Mouse (Mus musculus) monocyte, adult 59 days (primary cell): ENCODE data around the gene Mef2a. TPM values are rescaled to one million over a fixed set of nuclear protein-coding genes. Genes with fewer than 3 reads are reported as not detected.

ENCODE experiments used
- total RNA-seq, 2 experiments: library from RNA; stranded (reverse); gene quantifications; one replicate each; pipeline ENCODE4 v1.2.4; 2023

Gene Mef2a
- 100 to 1,000 TPM; 253 to 263 TPM for total RNA-seq

DNA sequence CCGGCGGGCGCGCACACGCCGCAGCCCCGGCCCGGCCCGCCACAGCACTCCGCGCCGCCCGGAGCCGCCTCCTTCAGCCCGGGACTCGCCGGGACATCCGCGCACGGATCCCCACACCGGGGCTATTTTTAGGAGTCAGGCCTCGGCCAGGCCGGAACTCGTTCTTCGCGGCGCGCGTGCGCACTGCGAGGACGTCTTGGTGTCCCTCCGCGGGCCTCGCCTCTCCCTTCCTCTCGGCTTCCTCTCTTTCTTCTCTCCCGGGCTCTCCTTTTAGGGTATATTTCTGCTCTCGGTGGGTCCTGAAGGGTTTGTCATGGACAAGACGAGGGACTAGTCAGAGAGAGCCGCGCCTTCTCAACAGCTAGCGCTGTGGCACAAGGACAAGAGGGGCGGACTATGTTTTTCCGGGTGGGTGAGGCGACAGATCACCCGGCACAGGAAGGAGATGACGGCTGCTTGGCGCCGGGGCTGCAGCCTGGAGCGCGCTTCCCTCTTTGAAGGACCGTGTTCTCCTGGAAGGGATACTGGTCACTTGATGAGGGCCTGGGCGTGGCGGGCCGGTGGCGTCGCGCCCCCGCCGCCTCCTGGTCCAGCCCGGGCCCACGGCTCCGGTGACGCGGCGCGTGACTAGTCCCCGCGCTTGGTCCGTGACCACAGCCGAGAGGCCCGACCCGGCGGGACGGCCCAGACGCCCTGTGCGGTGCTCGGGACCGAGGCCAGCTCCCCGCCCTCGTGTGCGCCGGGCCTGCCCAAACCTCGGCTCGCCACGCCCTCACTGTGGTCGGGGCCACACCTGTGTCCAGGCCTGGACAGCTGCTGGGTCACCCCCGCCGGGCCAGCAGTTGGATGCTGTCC lies at the start of gene Mef2a:
TSS of gene Mef2a (minus strand) at position 130 of the 855 bp plus-strand sequence.

DNA sequence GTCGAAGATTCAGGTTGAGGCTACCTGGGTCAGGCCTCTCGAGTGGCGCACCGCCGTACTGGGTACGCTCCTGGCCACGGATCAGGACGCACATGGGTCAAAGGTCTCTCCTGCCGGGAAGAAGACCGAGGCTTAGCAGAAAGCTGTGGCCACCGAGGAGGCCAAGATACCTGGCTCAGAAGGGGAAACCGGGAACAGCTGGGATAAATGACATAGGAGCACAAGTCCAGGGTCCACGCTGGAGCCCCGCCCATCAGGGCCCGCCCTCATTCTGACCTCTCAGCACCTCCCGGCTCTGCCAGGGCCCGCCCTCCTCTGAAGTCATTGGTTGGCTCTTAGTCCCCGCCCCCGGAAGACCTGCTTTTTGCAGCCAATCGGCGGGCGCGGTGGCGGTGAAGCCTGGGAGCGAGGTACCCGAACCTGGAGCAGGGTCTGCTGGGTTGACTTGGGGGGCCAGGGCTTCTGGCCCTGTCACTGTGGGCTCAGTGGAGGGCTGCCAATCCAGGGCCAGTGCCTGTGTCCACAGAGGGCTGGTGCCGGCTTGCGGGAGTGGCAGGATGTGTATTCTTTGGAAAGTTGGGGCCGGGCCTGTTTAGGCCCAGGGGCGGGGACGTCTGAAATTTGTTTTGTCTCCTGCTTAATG lies 150.3 kb downstream of the Mef2a start, which contains the start of gene Lysmd4:
TSS of gene Lysmd4 (plus strand) at position 325 of the 643 bp plus-strand sequence.

Other genes starting within 250 kb of the Mef2a start
- gene Lysmd4, start 150.3 kb downstream of the Mef2a start, total RNA-seq: 1 to 10 TPM; 2.5 to 3.0 TPM